Mouse (Mus musculus) testis, adult 2 months (tissue): Measurements from ENCODE around the gene E130308A19Rik. TPM values are rescaled to one million over a fixed set of nuclear protein-coding genes. Genes with fewer than 3 reads are reported as not detected.
"Not testable (repeated sequence)": the region's sequence is repeated elsewhere in the genome, so short reads cannot be mapped to it uniquely, and the experiment has no call there.

Experiments used
- H3K27ac ChIP-seq: fragments of 200-500 bp; 2 replicates; pipeline ENCODE4 v1.5.1; 2012; ENCODE audit warnings: low read depth, low read length; ENCODE audit not compliant: control insufficient read depth, insufficient read depth
- H3K27me3 ChIP-seq: fragments of 200-500 bp; 2 replicates; pipeline ENCODE4 v1.6.1; 2012; ENCODE audit warnings: mild to moderate bottlenecking, low read length, moderate library complexity; ENCODE audit not compliant: control insufficient read depth, insufficient read depth
- H3K36me3 ChIP-seq: fragments of 200-500 bp; 2 replicates; pipeline ENCODE4 v1.6.1; 2012; ENCODE audit warnings: mild to moderate bottlenecking, low read length; ENCODE audit not compliant: control insufficient read depth, insufficient read depth
- H3K4me1 ChIP-seq: fragments of 200-500 bp; 2 replicates; pipeline ENCODE4 v1.6.1; 2012; ENCODE audit warnings: low read length; ENCODE audit not compliant: control insufficient read depth, insufficient read depth
- H3K4me3 ChIP-seq: fragments of 200-500 bp; 2 replicates; pipeline ENCODE4 v1.5.1; 2012; ENCODE audit warnings: low read depth, mild to moderate bottlenecking, low read length, moderate library complexity, mixed read lengths; ENCODE audit not compliant: control insufficient read depth
- CTCF ChIP-seq: fragments of 200-500 bp; IDR thresholded peaks from 2 replicates; pipeline ENCODE4 v1.5.1; 2012; ENCODE audit warnings: low read depth, mild to moderate bottlenecking, inconsistent platforms, low read length, moderate library complexity; ENCODE audit not compliant: control insufficient read depth, insufficient read depth, insufficient replicate concordance
- POLR2A ChIP-seq: fragments of 200-500 bp; IDR thresholded peaks from 2 replicates; pipeline ENCODE4 v1.6.1; 2012; ENCODE audit warnings: low read depth, mild to moderate bottlenecking, inconsistent platforms, low read length, moderate library complexity; ENCODE audit not compliant: control insufficient read depth
- polyA plus RNA-seq: library from polyadenylated mRNA; depleted of rRNA; stranded (reverse); fragments of >200 nt; gene quantifications from 2 replicates; pipeline ENCODE4 v1.2.3, GENCODE M21; 2012

Gene E130308A19Rik
- polyA plus RNA-seq, 1 experiment, result 6.7 TPM

DNA sequence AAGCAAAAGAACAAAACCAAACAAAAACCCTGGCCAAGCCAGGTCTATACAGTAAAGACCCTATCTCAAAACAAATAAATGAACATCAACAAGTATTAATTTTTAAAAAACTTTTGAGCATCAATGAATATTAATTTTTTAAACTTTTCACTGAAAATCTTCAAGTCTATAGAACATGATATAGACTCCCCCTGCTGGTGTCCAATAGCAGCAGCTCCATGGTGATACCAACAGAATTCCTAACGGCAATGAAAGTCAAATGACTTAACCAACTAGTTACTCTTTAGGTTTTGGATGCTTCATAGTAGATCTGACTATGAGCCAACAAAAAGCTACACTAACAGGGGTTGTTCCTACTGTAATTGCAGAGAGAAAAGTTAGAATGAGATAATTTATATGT, 154.6 kb downstream of the E130308A19Rik start:
- H3K4me1 ChIP-seq, result peaks cover 4% of the 10 kb centered on the region
- no peaks in the 10 kb centered on the region for H3K36me3 ChIP-seq
- no peaks in the 10 kb centered on the region for H3K27me3 ChIP-seq
- H3K27ac ChIP-seq, result no peak overlapping the region
- no peak overlapping the region for H3K4me3 ChIP-seq
- TF ChIP-seq CTCF (no peak), POLR2A (no peak)

DNA sequence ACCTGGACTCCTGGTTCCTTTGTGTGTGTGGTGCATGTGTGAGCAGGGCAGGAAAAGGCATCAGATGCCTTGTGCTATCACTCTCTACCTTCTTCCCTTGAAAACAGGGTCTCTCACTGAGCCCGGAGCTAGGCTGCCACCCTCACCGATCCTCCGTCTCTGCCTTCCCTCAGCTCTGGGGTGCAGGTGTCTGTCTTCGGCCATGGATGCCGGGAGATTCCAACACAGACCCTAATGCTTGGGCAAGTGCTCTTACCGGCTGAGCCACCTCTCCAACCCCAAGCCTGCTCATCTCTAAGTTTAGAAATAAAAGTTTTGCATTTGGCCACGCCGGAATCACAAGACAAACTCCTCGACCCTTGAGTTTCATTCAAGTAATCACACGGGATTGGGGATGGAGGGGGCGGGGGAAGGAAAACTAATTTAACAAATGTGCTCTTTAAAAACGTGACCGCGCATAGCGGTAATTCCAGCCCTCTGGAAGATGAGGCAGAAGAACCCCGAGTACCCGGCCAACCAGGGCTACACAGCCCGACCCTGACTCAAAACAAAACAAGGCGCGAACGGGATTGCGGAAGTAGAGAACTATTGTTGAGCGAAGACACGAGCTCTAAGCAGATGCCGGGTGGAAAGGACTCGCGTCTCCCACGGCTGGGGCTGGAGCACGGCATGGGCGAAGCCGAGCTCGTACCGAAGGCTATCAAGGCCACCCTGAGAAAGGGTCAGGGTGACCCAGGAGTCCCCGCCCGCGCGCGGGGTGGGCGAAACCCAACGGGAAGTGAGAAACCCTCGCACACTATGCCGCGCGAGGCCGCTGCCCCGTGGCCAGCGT, 157.1 kb downstream of the E130308A19Rik start:
- Histone ChIP-seq H3K4me1 (peaks cover 4% of the 10 kb centered on the region), H3K36me3 (no peaks in the 10 kb centered on the region), H3K27ac (peak overlapping the region; percentile 83), H3K27me3 (no peaks in the 10 kb centered on the region), H3K4me3 (peak overlapping the region; percentile 97)
- TF ChIP-seq POLR2A, result 0 out of 2 replicates have a peak, but pooled peaks have one; percentile 3
- no peak for TF ChIP-seq CTCF

- TF ChIP-seq CTCF (no peak), POLR2A (peak; percentile 56)
- Histone ChIP-seq H3K4me1 (peaks cover 4% of the 10 kb centered on the region), H3K36me3 (no peaks in the 10 kb centered on the region), H3K27me3 (no peaks in the 10 kb centered on the region), H3K4me3 (peak overlapping the region; percentile 97), H3K27ac (peak overlapping the region; percentile 83)
These were observed 157.8 kb downstream of the E130308A19Rik start for GRCm38 (mm10) chr4:59783685-59784279.

GRCm38 (mm10) chr4:59785412-59785811, 159.4 kb downstream of the E130308A19Rik start:
- peaks cover 4% of the 10 kb centered on the region for H3K4me1 ChIP-seq
- H3K4me3 ChIP-seq, result no peak overlapping the region
- H3K27me3 ChIP-seq, result no peaks in the 10 kb centered on the region
- H3K27ac ChIP-seq, result no peak overlapping the region
- H3K36me3 ChIP-seq, result no peaks in the 10 kb centered on the region
- no peak for TF ChIP-seq CTCF
- TF ChIP-seq POLR2A, result no peak

- H3K27ac ChIP-seq, result no peak overlapping the region
- peaks cover 4% of the 10 kb centered on the region for H3K4me1 ChIP-seq
- H3K36me3 ChIP-seq, result no peaks in the 10 kb centered on the region
- peak; percentile 59; the same call in 1 of the 2 replicates for TF ChIP-seq CTCF
- TF ChIP-seq POLR2A, result no peak
- H3K4me3 ChIP-seq, result no peak overlapping the region
- no peaks in the 10 kb centered on the region for H3K27me3 ChIP-seq
These were observed 160.7 kb downstream of the E130308A19Rik start for GRCm38 (mm10) chr4:59786661-59787060.

DNA sequence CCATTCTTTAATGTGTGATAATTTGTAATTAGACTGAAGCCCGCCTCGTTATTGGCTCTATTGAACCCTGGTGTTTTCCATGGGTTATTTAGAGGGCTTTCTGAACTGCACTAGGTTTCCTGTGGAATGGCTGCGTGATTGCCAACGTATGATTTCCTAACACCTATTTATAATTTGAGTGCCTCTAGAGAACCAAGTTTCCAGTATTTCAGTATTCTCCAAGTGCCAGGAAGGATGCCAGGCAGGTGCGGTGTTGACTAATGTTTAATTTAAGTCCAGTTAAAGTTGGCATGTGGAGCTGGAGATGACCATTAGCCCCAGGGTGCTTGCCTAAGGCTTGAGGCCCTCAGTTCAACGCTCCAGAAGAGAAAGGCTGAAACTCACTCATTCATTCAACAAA, 161.1 kb downstream of the E130308A19Rik start:
- Histone ChIP-seq H3K36me3 (no peaks in the 10 kb centered on the region), H3K4me1 (peaks cover 4% of the 10 kb centered on the region), H3K4me3 (no peak overlapping the region), H3K27ac (no peak overlapping the region), H3K27me3 (no peaks in the 10 kb centered on the region)
- no peak for TF ChIP-seq CTCF
- TF ChIP-seq POLR2A, result no peak

DNA sequence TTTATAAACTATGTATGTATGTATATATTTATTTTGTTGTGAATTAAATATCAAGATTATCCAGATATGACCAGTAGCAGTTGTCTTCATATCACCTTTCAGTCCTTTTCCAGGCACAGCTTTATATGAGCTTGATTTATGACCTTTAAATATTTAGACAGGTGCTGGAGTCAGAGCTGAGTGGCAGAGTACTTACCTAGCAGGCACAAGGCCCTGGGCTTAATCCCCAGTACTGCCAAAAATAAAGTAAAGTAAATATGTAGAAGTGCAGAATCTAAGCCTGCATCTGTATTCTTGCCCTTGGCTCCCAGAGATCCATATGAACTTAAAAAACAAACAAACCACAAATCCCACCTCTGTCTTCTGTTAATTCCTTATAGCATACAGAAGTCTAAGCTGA, 163.0 kb downstream of the E130308A19Rik start:
- Histone ChIP-seq H3K4me3 (no peak overlapping the region), H3K27me3 (no peaks in the 10 kb centered on the region), H3K27ac (no peak overlapping the region), H3K4me1 (no peaks in the 10 kb centered on the region), H3K36me3 (no peaks in the 10 kb centered on the region)
- no peak for TF ChIP-seq POLR2A
- no peak for TF ChIP-seq CTCF

- not testable (repeated sequence) for H3K4me1 ChIP-seq, H3K27ac ChIP-seq, H3K4me3 ChIP-seq, H3K27me3 ChIP-seq, H3K36me3 ChIP-seq
These were observed 167.6 kb downstream of the E130308A19Rik start for GRCm38 (mm10) chr4:59793626-59794025.
